ENCODE assay signal across 8 mouse cellular contexts in the genomic region with DNA sequence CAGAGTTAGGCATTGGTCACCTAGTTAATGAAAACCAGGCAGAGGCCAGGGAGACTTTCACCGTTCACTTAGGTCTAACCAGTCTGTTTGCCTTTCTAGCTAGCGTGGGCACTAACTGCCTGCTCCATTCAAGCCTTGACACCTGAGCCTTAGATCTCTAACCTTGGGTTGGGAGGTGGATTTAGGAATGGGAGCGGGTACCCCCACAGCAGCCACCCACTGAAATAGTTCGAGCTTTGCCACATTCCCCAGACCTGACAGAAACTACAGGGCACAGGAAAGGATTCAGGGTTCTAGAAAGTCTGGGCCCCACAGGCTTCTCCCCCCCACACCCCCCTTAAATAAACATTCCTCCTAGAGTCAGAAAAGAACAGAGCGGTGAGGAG. TPM values are rescaled to one million over a fixed set of nuclear protein-coding genes. Genes with fewer than 3 reads are reported as not detected.
DNase-seq lines count a peak whose midpoint lies in the region; ATAC-seq and TF ChIP-seq lines count a peak whose summit lies in the region.

No protein-coding gene starts in this region.

- 18% methylated on average over 5 of the region's 5 CpGs for WGBS in embryonic facial prominence, embryonic 14.5 days
- 13% methylated on average over 5 of the region's 5 CpGs for WGBS in kidney, embryonic 16.5 days
- WGBS in midbrain, embryonic 15.5 days: 20% methylated on average over 5 of the region's 5 CpGs

- H3K9ac ChIP-seq in embryonic facial prominence, embryonic 14.5 days (ENCODE audit: low read depth, low read length): peak overlapping the region; percentile 88
- H3K9ac ChIP-seq in kidney, embryonic 16.5 days (replicated peaks; ENCODE audit: low read length): peak overlapping the region; percentile 94
- H3K9ac ChIP-seq in midbrain, embryonic 15.5 days: no peak overlapping the region

- no peaks in the 10 kb centered on the region for H3K36me3 ChIP-seq in embryonic facial prominence, embryonic 14.5 days (ENCODE audit: control insufficient read depth, insufficient read depth, low read length)
- no peaks in the 10 kb centered on the region for H3K36me3 ChIP-seq in kidney, embryonic 16.5 days (ENCODE audit: insufficient read depth, low read length)
- no peaks in the 10 kb centered on the region for H3K36me3 ChIP-seq in midbrain, embryonic 15.5 days (replicated peaks)

- peak overlapping the region; percentile 98 for H3K27ac ChIP-seq in gastrocnemius, adult 2 months
- H3K27ac ChIP-seq in embryonic facial prominence, embryonic 14.5 days (replicated peaks; ENCODE audit: low read depth, low read length): peak overlapping the region; percentile 97
- peak overlapping the region; percentile 99 for H3K27ac ChIP-seq in kidney, embryonic 16.5 days (ENCODE audit: low read length)
- H3K27ac ChIP-seq in midbrain, embryonic 15.5 days: no peak overlapping the region

- TF ChIP-seq CTCF in gastrocnemius, adult 2 months (IDR thresholded peaks at IDR 0.05): no peak

- no peaks in the 10 kb centered on the region; the same call in 1 of the 2 replicates for H3K27me3 ChIP-seq in embryonic facial prominence, embryonic 14.5 days (replicated peaks; ENCODE audit: control insufficient read depth, insufficient read depth, low read length)
- no peaks in the 10 kb centered on the region for H3K27me3 ChIP-seq in kidney, embryonic 16.5 days (ENCODE audit: insufficient read depth, low read length)
- H3K27me3 ChIP-seq in midbrain, embryonic 15.5 days (replicated peaks): peaks cover 54% of the 10 kb centered on the region

- intact Hi-C loops in gastrocnemius, adult 2 months (cut with DNase I): no loop called here
- intact Hi-C loops in gastrocnemius, postnatal 14 days (cut with DNase I; ENCODE audit: low total_unique reads): no loop called here

- DNase-seq in gastrocnemius, adult 2 months: no peak
- no peak for DNase-seq in gastrocnemius, postnatal 14 days
- DNase-seq in embryonic facial prominence, embryonic 14.5 days (ENCODE audit: low spot score): no peak
- no peak for DNase-seq in adrenal gland, postnatal 36 days
- no peak for DNase-seq in left cerebral cortex, adult 11 months (ENCODE audit: low spot score)

- H3K4me1 ChIP-seq in embryonic facial prominence, embryonic 14.5 days (ENCODE audit: control insufficient read depth, insufficient read depth, low read length): peaks cover 17% of the 10 kb centered on the region
- H3K4me1 ChIP-seq in kidney, embryonic 16.5 days (ENCODE audit: insufficient read depth, low read length): peaks cover 71% of the 10 kb centered on the region
- H3K4me1 ChIP-seq in midbrain, embryonic 15.5 days: peaks cover 30% of the 10 kb centered on the region

- H3K4me3 ChIP-seq in gastrocnemius, adult 2 months: peak overlapping the region; percentile 95
- H3K4me3 ChIP-seq in embryonic facial prominence, embryonic 14.5 days (ENCODE audit: low read depth, low read length): peak overlapping the region; percentile 83
- peak overlapping the region; percentile 68; the same call in 1 of the 2 replicates for H3K4me3 ChIP-seq in kidney, embryonic 16.5 days (ENCODE audit: low read length)
- H3K4me3 ChIP-seq in midbrain, embryonic 15.5 days: peak overlapping the region; percentile 57; the same call in 1 of the 2 replicates

- no peak for ATAC-seq in embryonic facial prominence, embryonic 14.5 days (ENCODE audit: low read depth)
- ATAC-seq in kidney, embryonic 16.5 days (ENCODE audit: low FRiP score, low TSS enrichment): peak; percentile 10
- no peak for ATAC-seq in midbrain, embryonic 15.5 days (replicated peaks)
- no peak for ATAC-seq in megakaryocyte progenitor cell, adult 5-6 weeks (replicated peaks; ENCODE audit: poor library complexity)

- no peaks in the 10 kb centered on the region for H3K9me3 ChIP-seq in embryonic facial prominence, embryonic 14.5 days (ENCODE audit: control insufficient read depth, low read length)
- no peaks in the 10 kb centered on the region for H3K9me3 ChIP-seq in kidney, embryonic 16.5 days (ENCODE audit: low read length)
- no peaks in the 10 kb centered on the region for H3K9me3 ChIP-seq in midbrain, embryonic 15.5 days

- H3K4me2 ChIP-seq in embryonic facial prominence, embryonic 14.5 days (ENCODE audit: low read depth, low read length): peak overlapping the region; percentile 96
- H3K4me2 ChIP-seq in kidney, embryonic 16.5 days (replicated peaks; ENCODE audit: low read depth, low read length): peak overlapping the region; percentile 98
- H3K4me2 ChIP-seq in midbrain, embryonic 15.5 days: peak overlapping the region; percentile 97

RNA-seq across cellular contexts. Expression of a gene that starts 0.9 kb away (rescaled TPM):
- total RNA-seq in gastrocnemius, adult 2 months (2021): 10 to 100 TPM; 45.4 to 82.1 TPM
- total RNA-seq in gastrocnemius, postnatal 14 days (2021): 10 to 100 TPM; 39.1 to 43.0 TPM
- polyA plus RNA-seq in embryonic facial prominence, embryonic 14.5 days (2014; fragmentation: Nextera tagmentation; extraction: Ambion mirVana): 39.6 and 40.3 TPM in 2 replicates
- 153 and 162 TPM in 2 replicates for polyA plus RNA-seq in kidney, embryonic 16.5 days (2015; fragmentation: Nextera tagmentation; extraction: Ambion mirVana)
- polyA plus RNA-seq in midbrain, embryonic 15.5 days (2015; fragmentation: Nextera tagmentation; extraction: Ambion mirVana): 9.3 and 9.4 TPM in 2 replicates
- not detected in 2 replicates for total RNA-seq in megakaryocyte progenitor cell, adult 5-6 weeks (2015)
- total RNA-seq in megakaryocyte progenitor cell, adult 5-6 weeks (2017): 0.67 TPM in 1 of 2 replicates, not detected in the other
- 1 to 10 TPM; 6.9 to 8.8 TPM for total RNA-seq in adrenal gland, postnatal 36 days (2021)

RNA-seq across cellular contexts. Expression of a gene that starts 39.8 kb away (rescaled TPM):
- total RNA-seq in gastrocnemius, adult 2 months (2021): under 1 TPM; 0.50 to 0.66 TPM
- total RNA-seq in gastrocnemius, postnatal 14 days (2021): under 1 TPM; 0.55 to 0.84 TPM
- 0.96 and 1.7 TPM in 2 replicates for polyA plus RNA-seq in embryonic facial prominence, embryonic 14.5 days (2014; fragmentation: Nextera tagmentation; extraction: Ambion mirVana)
- polyA plus RNA-seq in kidney, embryonic 16.5 days (2015; fragmentation: Nextera tagmentation; extraction: Ambion mirVana): 1.8 and 2.2 TPM in 2 replicates
- polyA plus RNA-seq in midbrain, embryonic 15.5 days (2015; fragmentation: Nextera tagmentation; extraction: Ambion mirVana): 0.86 and 0.94 TPM in 2 replicates
- total RNA-seq in megakaryocyte progenitor cell, adult 5-6 weeks (2015): 7.7 and 8.9 TPM in 2 replicates
- 14.2 and 29.7 TPM in 2 replicates for total RNA-seq in megakaryocyte progenitor cell, adult 5-6 weeks (2017)
- 1 to 10 TPM; 1.4 to 2.4 TPM for total RNA-seq in adrenal gland, postnatal 36 days (2021)

RNA-seq across cellular contexts. Expression of a gene that starts 51.3 kb away (rescaled TPM):
- total RNA-seq in gastrocnemius, adult 2 months (2021): not detected
- total RNA-seq in gastrocnemius, postnatal 14 days (2021): not detected
- polyA plus RNA-seq in embryonic facial prominence, embryonic 14.5 days (2014; fragmentation: Nextera tagmentation; extraction: Ambion mirVana): not detected in 2 replicates
- polyA plus RNA-seq in kidney, embryonic 16.5 days (2015; fragmentation: Nextera tagmentation; extraction: Ambion mirVana): not detected in 2 replicates
- not detected in 2 replicates for polyA plus RNA-seq in midbrain, embryonic 15.5 days (2015; fragmentation: Nextera tagmentation; extraction: Ambion mirVana)
- total RNA-seq in megakaryocyte progenitor cell, adult 5-6 weeks (2015): not detected in 2 replicates
- not detected in 2 replicates for total RNA-seq in megakaryocyte progenitor cell, adult 5-6 weeks (2017)
- total RNA-seq in adrenal gland, postnatal 36 days (2021): not detected

RNA-seq across cellular contexts. Expression of a gene that starts 54.3 kb away (rescaled TPM):
- total RNA-seq in gastrocnemius, adult 2 months (2021): not detected
- 1 to 10 TPM in 1 of 2 experiments, under 1 TPM in 1; 0.38 to 1.1 TPM for total RNA-seq in gastrocnemius, postnatal 14 days (2021)
- 3.2 and 4.5 TPM in 2 replicates for polyA plus RNA-seq in embryonic facial prominence, embryonic 14.5 days (2014; fragmentation: Nextera tagmentation; extraction: Ambion mirVana)
- 0.47 and 0.54 TPM in 2 replicates for polyA plus RNA-seq in kidney, embryonic 16.5 days (2015; fragmentation: Nextera tagmentation; extraction: Ambion mirVana)
- polyA plus RNA-seq in midbrain, embryonic 15.5 days (2015; fragmentation: Nextera tagmentation; extraction: Ambion mirVana): 21.4 and 28.4 TPM in 2 replicates
- total RNA-seq in megakaryocyte progenitor cell, adult 5-6 weeks (2015): not detected in 2 replicates
- total RNA-seq in megakaryocyte progenitor cell, adult 5-6 weeks (2017): not detected in 2 replicates
- total RNA-seq in adrenal gland, postnatal 36 days (2021): not detected

Comparison
In these comparisons a context has a peak if more than half of its experiments do, and no peak if none do; other contexts are left out.
1. RNA of a gene that starts 0.9 kb away (total RNA-seq): 45.4 to 82.1 TPM in gastrocnemius, adult 2 months, 39.1 to 43.0 TPM in gastrocnemius, postnatal 14 days and 6.9 to 8.8 TPM in adrenal gland, postnatal 36 days; 0.67 TPM in megakaryocyte progenitor cell, adult 5-6 weeks; every median in the first group is over 4 times any median in the second.
2. Peak in every context shown above with its lines, with median percentiles within 50 percentile points of each other: H3K4me3 ChIP-seq and H3K4me2 ChIP-seq.